Mouse (Mus musculus) heart, postnatal 0 days (tissue): ENCODE measurements around the gene Polr2h.

ENCODE experiments used
- CTCF ChIP-seq: IDR thresholded peaks from 2 replicates; pipeline ENCODE4 v1.5.1; 2016; ENCODE audit warnings: antibody characterized with exemption, control low read depth, low read depth
- EP300 ChIP-seq: IDR thresholded peaks from 2 replicates; pipeline ENCODE4 v1.6.1; 2016; ENCODE audit warnings: antibody characterized with exemption, low read depth

DNA sequence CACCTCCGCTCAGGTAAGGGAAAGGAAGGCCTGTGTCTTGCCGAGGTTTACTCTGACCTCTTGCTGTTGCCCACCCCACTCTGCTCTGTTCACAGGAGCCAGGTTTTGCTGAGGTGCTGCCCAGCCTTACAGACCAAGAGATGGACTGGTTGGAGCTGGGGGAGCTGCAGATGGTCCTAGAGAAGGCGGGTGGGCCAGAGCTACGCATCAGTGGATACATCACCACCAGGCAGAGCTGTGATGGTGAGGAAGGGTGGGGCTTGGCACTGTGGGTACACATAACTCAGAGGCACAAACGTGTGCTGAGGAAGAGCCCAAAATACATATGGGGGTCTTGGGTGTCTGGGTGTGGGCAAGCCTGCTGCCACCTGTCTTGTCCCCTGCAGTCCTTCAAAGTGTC, 18.2 kb downstream of the Polr2h start:
- TF ChIP-seq CTCF (no peak), EP300 (no peak)
